Mouse (Mus musculus): ENCODE results near the gene Tbc1d24.
A peak's percentile ranks its signal among the peaks of the same experiment; 100 is the strongest.

Tbc1d24 gene

DNA sequence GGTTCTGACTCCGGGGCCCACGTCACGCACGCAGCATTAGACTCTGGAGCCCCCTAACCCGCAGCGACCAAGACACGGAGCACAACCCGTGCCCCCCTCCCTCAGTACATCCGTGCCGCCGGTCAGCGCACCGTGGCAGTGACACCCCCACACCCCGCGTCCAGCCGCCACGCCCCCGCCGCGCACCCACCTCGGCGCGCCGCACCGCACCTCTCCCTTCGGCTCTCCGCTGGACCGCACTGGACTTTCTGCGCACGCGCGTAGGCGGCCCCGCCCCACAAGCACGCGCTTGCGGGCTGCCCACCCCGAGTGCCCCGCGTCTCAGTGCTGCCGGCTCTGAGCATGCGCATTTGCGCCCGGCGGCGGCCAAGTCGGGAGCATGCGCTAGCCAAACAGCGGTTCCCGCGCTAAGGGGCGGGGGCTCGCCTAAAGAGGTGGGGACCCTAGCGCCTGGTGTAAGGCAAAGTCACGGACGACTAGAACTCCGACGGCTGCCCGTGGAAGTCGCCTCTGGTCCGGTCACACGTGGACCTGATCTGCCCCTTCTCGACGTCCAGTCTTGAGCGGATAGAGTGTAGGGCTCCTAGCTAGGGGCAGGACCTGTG lies at the start of gene Tbc1d24:
Gene Tbc1d24 (minus strand): TSS at position 279 of the 605 bp plus-strand sequence.
- DNase-seq (ENCODE audit: low read depth), result peak; percentile 86

DNA sequence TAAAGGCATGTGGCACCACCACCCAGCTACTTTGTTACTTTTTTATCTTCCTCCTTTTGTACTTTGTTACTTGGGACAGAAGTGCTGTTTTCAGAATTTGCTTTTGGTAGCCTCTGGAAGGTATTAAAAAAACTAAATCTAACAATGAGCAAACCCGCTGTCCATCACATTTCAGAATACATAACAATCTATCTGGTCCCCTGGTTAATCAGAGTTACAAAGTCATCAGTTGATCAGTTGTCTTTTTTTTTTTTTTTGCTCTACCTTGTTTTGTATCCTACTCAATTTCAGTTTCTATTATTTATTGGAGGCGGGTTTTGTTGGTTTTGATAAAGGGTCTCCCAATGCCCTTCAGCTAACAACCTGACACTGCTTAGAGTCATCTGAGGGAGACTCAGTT lies 47.0 kb upstream of the Tbc1d24 start:
- DNase-seq (ENCODE audit: low read depth), result no peak

DNA sequence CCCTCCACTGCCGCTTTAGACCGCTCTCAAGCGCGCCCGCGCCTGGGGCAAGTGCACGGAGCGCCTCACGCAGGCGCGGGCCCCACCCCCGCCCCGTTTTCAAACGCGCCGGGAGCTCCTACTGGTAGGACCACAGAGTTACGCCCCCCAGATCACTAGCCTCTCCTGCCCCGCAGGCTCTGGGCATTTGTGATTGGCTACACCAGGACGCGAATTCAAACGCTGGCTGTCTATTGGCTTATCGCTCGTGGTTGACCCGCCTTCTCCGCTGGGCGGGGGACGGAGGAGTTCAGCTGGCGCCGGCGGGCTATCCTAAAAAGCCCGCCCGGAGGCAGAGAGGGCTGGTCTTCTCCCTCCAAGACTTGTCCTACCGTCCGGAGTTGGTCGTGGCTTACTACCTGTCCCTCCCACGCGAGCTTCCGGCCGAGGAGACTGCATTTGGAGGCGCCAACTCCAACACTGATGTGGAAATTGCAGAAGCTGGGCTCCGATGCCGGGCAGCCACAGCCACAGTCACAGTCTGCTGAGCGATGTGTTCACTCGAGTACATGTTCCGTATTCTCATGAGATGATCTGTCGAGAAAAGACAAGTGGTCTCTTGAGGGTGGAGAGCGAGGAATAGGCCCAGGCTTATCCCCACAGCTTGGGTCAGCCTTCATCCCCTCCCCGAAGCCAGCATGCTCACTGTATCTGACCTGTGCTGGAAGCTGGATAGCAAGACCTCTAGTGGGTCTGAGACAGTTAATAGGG lies 46.1 kb upstream of the Tbc1d24 start, which contains the start of gene Ccnf:
Gene Ccnf (minus strand): TSS at position 165 of the 750 bp plus-strand sequence.
- peak; percentile 96 for DNase-seq (ENCODE audit: low read depth)

GRCm38 (mm10) chr17:24250988-24251319 lies 45.6 kb upstream of the Tbc1d24 start:
- DNase-seq (ENCODE audit: low read depth), result no peak

GRCm38 (mm10) chr17:24248641-24249040 lies 43.3 kb upstream of the Tbc1d24 start:
- no peak for DNase-seq (ENCODE audit: low read depth)

DNA sequence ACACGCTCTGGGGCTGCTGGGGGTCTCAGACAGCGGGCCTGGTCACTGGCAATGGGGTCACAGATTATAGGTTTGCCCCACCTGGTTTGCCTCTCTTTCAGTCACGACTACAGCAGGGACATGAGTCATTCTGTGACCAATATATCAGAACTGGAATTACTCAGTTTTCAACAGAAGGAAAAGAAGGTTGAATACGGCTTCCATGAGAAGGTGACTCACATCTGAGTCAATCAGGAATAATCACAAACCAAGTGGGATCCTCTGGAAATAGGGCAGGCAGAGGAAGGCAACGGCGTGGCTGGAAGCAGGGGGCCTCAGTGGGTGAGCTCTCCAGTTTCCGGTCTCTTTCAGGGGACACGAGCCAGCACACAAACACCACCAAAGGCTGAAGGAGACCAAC lies 38.7 kb upstream of the Tbc1d24 start:
- DNase-seq (ENCODE audit: low read depth), result no peak

DNA sequence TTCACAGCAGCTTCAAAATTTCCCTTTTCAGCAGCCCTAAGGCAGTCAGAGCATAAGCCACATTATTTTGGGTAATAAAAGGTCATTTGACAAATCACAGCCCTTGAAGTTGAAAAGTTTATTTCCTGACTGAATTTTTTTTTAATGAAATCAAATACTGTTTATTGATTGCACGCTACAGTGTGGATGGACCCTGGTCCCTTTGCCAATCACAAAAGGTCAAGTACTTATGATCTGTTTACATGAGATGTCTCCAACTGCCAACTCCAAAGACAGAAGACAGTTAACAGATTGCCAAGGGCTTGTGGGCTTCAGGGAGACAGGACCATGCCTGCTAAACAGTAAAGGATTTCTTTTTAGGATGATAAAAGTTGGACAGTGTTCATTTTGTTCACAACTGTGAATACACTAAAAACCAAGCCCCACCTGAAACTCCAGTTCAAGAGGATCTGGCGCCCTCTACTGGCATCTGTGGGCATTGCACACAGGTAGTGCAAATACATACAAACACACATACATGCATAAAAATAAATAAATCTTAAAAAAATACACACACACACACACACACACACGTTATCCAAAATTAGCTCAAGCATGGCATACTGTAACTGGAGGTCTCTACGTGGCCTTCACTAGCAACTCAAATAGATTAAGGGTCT lies 38.1 kb upstream of the Tbc1d24 start:
- DNase-seq (ENCODE audit: low read depth), result no peak

DNA sequence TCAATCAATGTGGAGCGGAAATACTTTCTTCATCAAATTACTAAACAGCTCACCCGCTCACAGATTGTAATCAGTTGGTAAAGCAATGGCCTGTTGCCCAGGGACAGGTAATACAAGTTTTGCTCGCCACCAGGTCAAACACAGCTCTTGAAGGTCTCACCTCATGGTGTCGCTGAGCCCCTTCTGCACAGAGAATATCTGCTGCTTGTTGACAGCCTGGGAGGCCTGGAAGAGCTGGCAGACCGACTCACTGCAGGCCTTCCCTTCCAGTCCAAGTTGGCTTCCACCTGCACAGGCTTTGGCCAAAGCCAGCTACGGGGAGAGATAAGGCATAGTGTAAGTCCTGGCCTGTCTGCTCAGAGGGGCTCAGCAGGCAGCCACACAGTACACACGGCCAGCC lies 31.6 kb upstream of the Tbc1d24 start:
- DNase-seq (ENCODE audit: low read depth), result no peak

DNA sequence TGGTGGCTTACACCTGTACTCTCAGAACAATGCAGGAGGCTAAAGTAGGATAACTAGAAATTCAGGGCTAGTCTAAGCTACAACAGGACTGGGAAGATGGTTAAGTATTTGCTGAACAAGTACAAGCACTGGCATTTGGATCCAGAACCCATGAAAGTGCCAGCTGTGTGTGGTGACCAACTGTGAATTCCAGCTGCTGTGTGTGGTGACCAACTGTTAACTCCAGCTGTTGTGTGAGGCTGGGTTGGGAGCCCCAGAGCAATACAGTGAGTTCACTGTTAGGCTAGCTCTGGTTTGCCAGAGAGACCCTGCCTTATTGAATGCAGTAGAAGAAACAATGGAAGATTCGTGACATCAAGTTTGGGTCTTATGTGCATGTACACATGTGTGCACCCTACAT lies 31.1 kb upstream of the Tbc1d24 start:
- no peak for DNase-seq (ENCODE audit: low read depth)

GRCm38 (mm10) chr17:24227941-24228340 lies 22.6 kb upstream of the Tbc1d24 start:
- no peak for DNase-seq (ENCODE audit: low read depth)

DNA sequence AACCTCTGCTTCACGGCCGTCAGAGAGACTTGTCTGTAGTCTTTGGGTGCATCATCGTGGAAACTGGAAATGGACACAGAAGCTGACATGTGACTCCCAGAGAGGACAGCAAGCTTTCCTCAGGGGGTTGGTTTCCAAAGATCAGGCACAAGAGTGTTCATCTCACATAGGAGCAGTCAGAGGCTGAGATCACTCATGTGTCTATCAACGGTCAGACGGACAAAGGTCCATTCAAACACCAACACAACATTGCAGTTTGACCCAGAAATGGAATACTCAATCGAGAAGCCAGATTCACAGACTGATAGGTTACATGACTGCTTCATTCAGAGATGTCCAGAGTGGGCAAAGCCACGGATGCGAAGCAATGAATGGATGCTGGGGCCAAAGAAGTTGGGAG lies 21.4 kb upstream of the Tbc1d24 start:
- no peak for DNase-seq (ENCODE audit: low read depth)

DNA sequence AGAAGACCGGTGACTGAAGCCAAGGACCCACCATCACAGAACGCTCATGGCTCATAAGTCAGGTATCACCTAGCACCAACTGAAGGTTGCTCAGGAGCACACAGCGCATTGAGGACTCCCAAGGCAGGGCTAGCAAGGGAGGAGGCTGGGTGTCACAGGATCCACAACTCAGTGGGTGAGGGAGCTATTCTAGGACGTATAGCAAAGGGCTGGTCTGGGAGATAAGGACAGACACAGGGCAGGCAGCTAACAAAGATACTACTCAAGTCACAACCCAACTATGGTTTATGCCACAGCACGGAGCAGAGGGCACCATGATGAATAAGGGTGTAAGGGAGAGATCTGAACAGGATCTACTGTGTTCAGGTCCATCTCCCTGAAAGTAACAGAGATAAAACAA lies 20.5 kb upstream of the Tbc1d24 start:
- DNase-seq (ENCODE audit: low read depth), result peak; percentile 75

DNA sequence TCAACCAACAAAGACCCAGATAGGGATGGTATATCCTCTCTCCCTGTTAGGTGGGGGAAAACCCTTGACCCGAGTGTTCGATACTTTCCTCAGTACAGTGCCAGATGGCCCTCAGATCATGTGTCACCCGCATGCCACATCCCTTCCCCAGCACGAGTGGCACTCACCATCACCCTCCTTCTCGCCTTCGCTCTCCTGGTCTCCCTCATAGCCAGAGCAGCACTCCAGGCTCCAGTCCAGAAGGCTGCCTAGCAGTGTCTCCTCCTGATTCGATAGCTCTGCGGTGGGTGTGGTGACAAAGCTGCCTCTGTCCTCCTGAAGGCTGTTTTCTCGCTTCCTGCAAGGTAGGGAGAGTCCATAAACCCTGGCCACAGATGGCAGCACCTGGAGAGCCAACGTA lies 19.4 kb upstream of the Tbc1d24 start:
- DNase-seq (ENCODE audit: low read depth), result no peak

GRCm38 (mm10) chr17:24223513-24223912 lies 18.2 kb upstream of the Tbc1d24 start:
- no peak for DNase-seq (ENCODE audit: low read depth)

GRCm38 (mm10) chr17:24222653-24223052 lies 17.3 kb upstream of the Tbc1d24 start:
- no peak for DNase-seq (ENCODE audit: low read depth)

DNA sequence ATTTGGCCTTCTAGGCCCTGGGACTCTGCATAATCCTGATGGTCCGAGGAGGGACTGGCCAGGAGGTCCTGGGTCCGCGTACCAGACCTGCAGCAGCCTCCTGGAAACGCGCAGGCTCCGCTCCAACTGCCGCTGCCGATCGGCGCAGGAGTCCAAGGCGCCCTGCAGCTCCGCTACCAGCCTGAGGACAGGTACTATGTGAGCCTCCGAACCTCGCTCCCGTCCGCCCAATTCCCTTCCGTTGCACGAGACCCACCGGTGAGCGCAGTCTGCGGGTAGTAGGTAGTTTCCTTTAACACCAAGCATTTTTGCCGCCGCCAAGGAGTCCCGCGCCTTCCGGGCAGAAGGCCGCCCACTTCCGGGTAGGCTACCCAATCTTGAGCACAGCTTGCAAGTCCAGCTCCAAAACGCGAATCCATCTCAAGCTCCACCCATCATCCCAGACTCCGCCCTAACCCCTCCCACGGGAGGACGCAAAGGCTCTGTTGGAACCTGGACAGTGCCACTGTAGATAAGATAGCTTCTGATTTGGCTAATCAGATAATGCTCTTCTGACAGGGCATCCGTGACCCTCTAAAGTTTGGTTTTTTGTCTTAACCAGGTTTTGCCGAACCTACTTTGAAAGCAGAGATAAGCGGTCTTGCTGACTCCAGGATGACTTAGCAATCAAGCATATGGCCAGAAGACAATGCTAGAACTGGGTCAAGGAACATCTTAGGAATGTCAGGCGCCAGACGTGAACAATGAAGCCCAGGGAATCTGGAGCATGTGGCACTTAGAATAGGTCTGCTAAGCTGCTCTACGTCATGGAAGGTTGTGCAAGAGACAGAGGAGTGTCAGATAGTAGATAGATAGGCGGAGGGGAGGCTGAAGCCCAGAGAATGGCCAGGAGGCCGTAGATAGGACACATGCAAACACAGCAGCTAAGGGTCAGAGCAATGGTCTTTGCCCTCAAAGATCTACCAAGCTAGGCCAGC lies 15.4 kb upstream of the Tbc1d24 start, which contains the start of gene Tedc2:
Gene Tedc2 (minus strand): TSS at position 417 of the 977 bp plus-strand sequence.
- peak; percentile 92 for DNase-seq (ENCODE audit: low read depth)

- DNase-seq (ENCODE audit: low read depth), result no peak
These were observed 11.5 kb upstream of the Tbc1d24 start for GRCm38 (mm10) chr17:24216836-24217235.

- no peak for DNase-seq (ENCODE audit: low read depth)
These were observed 7.8 kb upstream of the Tbc1d24 start for GRCm38 (mm10) chr17:24213186-24213585.

GRCm38 (mm10) chr17:24212441-24213018 lies 7.2 kb upstream of the Tbc1d24 start:
- no peak for DNase-seq (ENCODE audit: low read depth)

DNA sequence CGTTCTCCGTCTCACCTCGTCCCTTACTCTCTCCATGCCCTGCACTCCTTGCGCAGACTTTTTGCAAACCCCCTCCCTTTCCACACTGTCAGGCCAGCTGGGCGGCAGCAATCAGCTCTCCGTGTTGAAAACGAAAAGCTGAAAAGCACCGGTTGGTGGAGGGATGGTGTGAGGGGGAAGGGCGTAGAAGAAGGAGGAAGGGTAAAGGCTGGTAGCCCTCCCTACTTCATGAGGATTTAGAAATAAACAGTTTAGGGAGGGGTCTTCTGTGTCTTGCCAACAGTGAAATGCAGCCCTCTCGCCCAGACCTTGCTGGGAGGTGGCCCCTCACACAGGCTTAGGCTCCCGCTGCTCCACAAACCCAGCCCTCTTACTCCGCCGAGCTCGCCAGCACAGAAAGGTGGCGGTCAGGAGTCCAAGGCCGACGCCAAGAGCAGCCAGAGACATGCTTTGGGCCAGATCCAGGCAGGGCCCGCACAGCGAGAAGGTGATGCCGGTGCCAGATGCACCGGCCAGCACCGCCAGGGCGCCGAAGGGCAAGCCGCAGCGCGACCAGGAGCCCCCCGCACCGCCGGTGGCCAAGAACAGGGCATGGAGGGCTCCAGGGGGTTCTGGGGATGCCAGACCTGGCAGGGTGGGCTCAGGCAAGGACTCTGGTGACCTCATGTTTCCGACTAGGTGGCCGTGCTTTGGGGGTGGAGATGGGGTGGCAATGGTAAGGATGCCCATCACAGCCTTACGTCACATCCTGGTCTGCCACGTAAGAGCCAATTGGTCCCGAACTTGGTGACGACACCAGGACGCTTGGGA lies 6.5 kb upstream of the Tbc1d24 start:
- DNase-seq (ENCODE audit: low read depth), result no peak

DNA sequence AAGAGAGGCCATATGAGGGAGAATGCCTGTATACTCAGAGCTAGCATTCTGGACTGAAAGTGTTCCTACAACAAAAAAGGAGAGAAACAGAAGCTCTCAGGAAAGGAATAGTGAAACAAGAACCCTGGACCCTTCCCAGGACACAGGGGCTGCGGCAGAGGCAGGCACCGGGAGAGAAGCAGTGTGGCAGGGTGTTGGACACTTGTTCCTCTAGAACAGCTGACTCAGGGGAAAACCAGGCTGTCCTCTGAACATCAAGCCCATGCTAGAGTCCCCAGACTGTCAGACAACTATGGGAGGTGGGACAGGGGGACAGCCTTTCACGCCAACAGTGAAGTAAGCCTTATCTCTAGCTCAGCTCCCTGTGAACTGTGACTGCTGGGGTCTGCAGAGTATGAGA lies 5.2 kb upstream of the Tbc1d24 start:
- no peak for DNase-seq (ENCODE audit: low read depth)
